Mouse (Mus musculus): ENCODE measurements around the gene Sgo2b. TPM values are rescaled to one million over a fixed set of nuclear protein-coding genes. Genes with fewer than 3 reads are reported as not detected.

Gene Sgo2b
- not detected in 2 replicates for polyA plus RNA-seq (2012; rRNA removed)

GRCm38 (mm10) chr8:63951626-63952377 is at the start of gene Sgo2b:
Sgo2b (minus strand) TSS chr8:63952248.

